Mouse (Mus musculus) embryonic facial prominence, embryonic 11.5 days (tissue): ENCODE results near the gene Rapgef4. TPM values are rescaled to one million over a fixed set of nuclear protein-coding genes. Genes with fewer than 3 reads are reported as not detected.

Experiments used
- ATAC-seq: fragments of 200-750 bp; cut with Nextera tagmentation; replicated peaks from 2 replicates; pipeline ENCODE4 v1.8.0; 2017; ENCODE audit warnings: low read depth; ENCODE audit not compliant: insufficient number of reproducible peaks, low FRiP score, low TSS enrichment
- DNase-seq: peaks from one replicate; pipeline ENCODE4 v3.0.0-alpha.2; 2015; ENCODE audit warnings: low spot score
- H3K27ac ChIP-seq: fragments of 300-500 bp; sonication (generic); replicated peaks from 2 replicates; pipeline ENCODE4 v1.5.1; 2014; ENCODE audit warnings: mild to moderate bottlenecking, low read depth, low read length, control low read depth
- H3K27me3 ChIP-seq: fragments of 300-500 bp; sonication (generic); 2 replicates; pipeline ENCODE4 v1.6.1; 2014; ENCODE audit warnings: mild to moderate bottlenecking, low read length, moderate library complexity, mixed read lengths; ENCODE audit not compliant: control insufficient read depth, insufficient read depth
- H3K36me3 ChIP-seq: fragments of 300-500 bp; sonication (generic); replicated peaks from 2 replicates; pipeline ENCODE4 v1.6.1; 2014; ENCODE audit warnings: low read depth, mild to moderate bottlenecking, low read length, moderate library complexity, mixed read lengths; ENCODE audit not compliant: control insufficient read depth, insufficient read depth
- H3K4me1 ChIP-seq: fragments of 300-500 bp; sonication (generic); 2 replicates; pipeline ENCODE4 v1.6.1; 2014; ENCODE audit warnings: low read length, mixed read lengths; ENCODE audit not compliant: control insufficient read depth, insufficient read depth
- H3K4me2 ChIP-seq: fragments of 300-500 bp; sonication (generic); 2 replicates; pipeline ENCODE4 v1.6.1; 2014; ENCODE audit warnings: low read depth, mild to moderate bottlenecking, control low read depth, low read length, moderate library complexity
- H3K4me3 ChIP-seq: fragments of 300-500 bp; sonication (generic); 2 replicates; pipeline ENCODE4 v1.5.1; 2014; ENCODE audit warnings: low read depth, low read length, control low read depth
- H3K9ac ChIP-seq: fragments of 300-500 bp; sonication (generic); replicated peaks from 2 replicates; pipeline ENCODE4 v1.6.1; 2014; ENCODE audit warnings: mild to moderate bottlenecking, control low read depth, low read length
- H3K9me3 ChIP-seq: fragments of 300-500 bp; sonication (generic); replicated peaks from 2 replicates; pipeline ENCODE4 v1.6.1; 2016; ENCODE audit warnings: mild to moderate bottlenecking, low read length, inconsistent platforms, mixed read lengths; ENCODE audit not compliant: control insufficient read depth
- WGBS: fragments of 180-500 bp; shearing (Covaris S2); extraction: QIAGEN DNeasy Blood & Tissue Kit; methylation state at CpG from one replicate; pipeline ENCODE4 v1.1.7; 2014; 5-methylcytosine and 5-hydroxymethylcytosine counted together
- polyA plus RNA-seq: library from polyadenylated mRNA; unstranded; fragments of >200 nt; fragmentation: Nextera tagmentation; extraction: Ambion mirVana; gene quantifications from 2 replicates; pipeline ENCODE4 v1.2.1, GENCODE M21; 2014

Rapgef4 gene
- polyA plus RNA-seq, 1 experiment from 2014 or later, result 3.6 TPM

- Histone ChIP-seq H3K27me3 (no peaks in the 10 kb centered on the region), H3K4me1 (no peaks in the 10 kb centered on the region), H3K36me3 (no peaks in the 10 kb centered on the region), H3K4me2 (no peak overlapping the region), H3K9ac (no peak overlapping the region), H3K4me3 (no peak overlapping the region), H3K27ac (no peak overlapping the region), H3K9me3 (no peaks in the 10 kb centered on the region)
- no peak for DNase-seq
- WGBS, result 68% methylated on average over 18 of the region's 18 CpGs
- no peak for ATAC-seq
These were observed 271.8 kb downstream of the Rapgef4 start for GRCm38 (mm10) chr2:72252510-72253505.

- no peak overlapping the region for H3K4me2 ChIP-seq
- no peaks in the 10 kb centered on the region for H3K27me3 ChIP-seq
- H3K4me1 ChIP-seq, result no peaks in the 10 kb centered on the region
- WGBS, result 67% methylated on average over 4 of the region's 4 CpGs
- H3K27ac ChIP-seq, result no peak overlapping the region
- H3K36me3 ChIP-seq, result no peaks in the 10 kb centered on the region
- H3K4me3 ChIP-seq, result no peak overlapping the region
- no peaks in the 10 kb centered on the region for H3K9me3 ChIP-seq
- DNase-seq (no peak), ATAC-seq (no peak)
- H3K9ac ChIP-seq, result no peak overlapping the region
These were observed 272.8 kb downstream of the Rapgef4 start for GRCm38 (mm10) chr2:72253882-72254281.

GRCm38 (mm10) chr2:72254813-72255582 is 274.0 kb downstream of the Rapgef4 start:
- Histone ChIP-seq H3K4me3 (no peak overlapping the region), H3K4me2 (no peak overlapping the region), H3K9me3 (no peaks in the 10 kb centered on the region), H3K27me3 (no peaks in the 10 kb centered on the region), H3K36me3 (no peaks in the 10 kb centered on the region), H3K27ac (no peak overlapping the region), H3K4me1 (no peaks in the 10 kb centered on the region), H3K9ac (no peak overlapping the region)
- ATAC-seq (no peak), DNase-seq (peak; percentile 53)
- WGBS, result 36% methylated on average over 14 of the region's 14 CpGs

- H3K9me3 ChIP-seq, result no peaks in the 10 kb centered on the region
- H3K4me3 ChIP-seq, result no peak overlapping the region
- H3K27ac ChIP-seq, result no peak overlapping the region
- H3K27me3 ChIP-seq, result no peaks in the 10 kb centered on the region
- no peaks in the 10 kb centered on the region for H3K4me1 ChIP-seq
- H3K9ac ChIP-seq, result no peak overlapping the region
- no peak for DNase-seq
- 85% methylated on average over 1 of the region's 1 CpGs for WGBS
- H3K36me3 ChIP-seq, result no peaks in the 10 kb centered on the region
- no peak for ATAC-seq
- no peak overlapping the region for H3K4me2 ChIP-seq
These were observed 279.7 kb downstream of the Rapgef4 start for GRCm38 (mm10) chr2:72260704-72261103.

GRCm38 (mm10) chr2:72262814-72263480 is 281.9 kb downstream of the Rapgef4 start:
- H3K9me3 ChIP-seq, result no peaks in the 10 kb centered on the region
- H3K4me1 ChIP-seq, result no peaks in the 10 kb centered on the region
- H3K27me3 ChIP-seq, result no peaks in the 10 kb centered on the region
- no peak overlapping the region for H3K27ac ChIP-seq
- ATAC-seq (no peak), DNase-seq (no peak)
- H3K36me3 ChIP-seq, result no peaks in the 10 kb centered on the region
- 91% methylated on average over 6 of the region's 6 CpGs for WGBS
- H3K4me3 ChIP-seq, result no peak overlapping the region
- no peak overlapping the region for H3K9ac ChIP-seq
- no peak overlapping the region for H3K4me2 ChIP-seq

GRCm38 (mm10) chr2:72267390-72267789 is 286.4 kb downstream of the Rapgef4 start:
- Histone ChIP-seq H3K4me2 (no peak overlapping the region), H3K4me1 (no peaks in the 10 kb centered on the region), H3K4me3 (no peak overlapping the region), H3K9me3 (no peaks in the 10 kb centered on the region), H3K9ac (no peak overlapping the region), H3K27ac (no peak overlapping the region), H3K27me3 (no peaks in the 10 kb centered on the region), H3K36me3 (no peaks in the 10 kb centered on the region)
- DNase-seq (no peak), ATAC-seq (no peak)
- WGBS, result 92% methylated on average over 6 of the region's 6 CpGs

- Histone ChIP-seq H3K4me3 (no peak overlapping the region), H3K9me3 (no peaks in the 10 kb centered on the region), H3K27ac (no peak overlapping the region), H3K9ac (no peak overlapping the region), H3K36me3 (no peaks in the 10 kb centered on the region), H3K27me3 (no peaks in the 10 kb centered on the region), H3K4me1 (no peaks in the 10 kb centered on the region), H3K4me2 (no peak overlapping the region)
- DNase-seq (no peak), ATAC-seq (no peak)
- WGBS, result 80% methylated on average over 4 of the region's 4 CpGs
These were observed 288.8 kb downstream of the Rapgef4 start for GRCm38 (mm10) chr2:72269651-72270341.
